Mouse (Mus musculus) mouse embryonic stem cell (cell line): ENCODE results near the gene Pgap3.

Experiments
- in situ Hi-C, 2 experiments: fragments of 300-500 bp; cut with MboI; formaldehyde crosslinking; loops; 1 replicate in 1 of 2; 3 replicates in 1 of 2; pipeline ENCODE4 v1.14.3; 2019 to 2020; ENCODE audit warnings: low sequenced_read_pairs in 2 of 2, low pct_unique_long_range_greater_than_20kb in 1 of 2, mixed read lengths in 1 of 2; ENCODE audit not compliant: unreplicated experiment in 1 of 2

Pgap3 gene

GRCm38 (mm10) chr11:98346168-98346567, 54.1 kb downstream of the Pgap3 start:
- in situ Hi-C loops = no loop called here

DNA sequence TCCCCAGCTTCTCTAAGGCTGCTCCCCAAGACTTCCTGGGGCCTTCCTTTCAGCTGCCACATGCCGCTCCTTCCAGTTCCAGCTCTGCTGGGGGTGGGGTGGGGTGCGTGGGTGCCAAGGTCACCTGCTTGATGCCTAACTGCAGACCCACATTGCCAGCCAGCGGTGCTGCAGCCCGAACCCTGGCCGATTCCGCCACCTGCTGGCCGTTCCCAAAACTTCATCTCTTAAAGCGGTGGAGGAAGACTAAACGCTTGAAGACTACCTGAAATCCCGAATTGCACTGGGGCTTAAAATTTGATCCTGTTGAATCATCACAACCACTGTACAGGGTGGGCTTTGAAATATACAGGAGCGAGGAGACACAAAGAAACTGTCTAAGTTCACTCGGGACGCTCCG, 55.0 kb downstream of the Pgap3 start:
- in situ Hi-C loops = no loop called here

- in situ Hi-C loops = loop anchor here in 1 of 2 experiments (5.0 kb wide), 1 partner anchor 75 kb away; no protein-coding TSS in a partner anchor
Observed at GRCm38 (mm10) chr11:98342000-98342945, 58.0 kb downstream of the Pgap3 start.

- in situ Hi-C loops = loop anchor here in 1 of 2 experiments (5.0 kb wide), 1 partner anchor 74 kb away; no protein-coding TSS in a partner anchor
Observed at GRCm38 (mm10) chr11:98341174-98341573, 59.1 kb downstream of the Pgap3 start.

GRCm38 (mm10) chr11:98340597-98340996, 59.7 kb downstream of the Pgap3 start:
- in situ Hi-C loops = loop anchor here in 1 of 2 experiments (5.0 kb wide), 1 partner anchor 73 kb away; no protein-coding TSS in a partner anchor

- in situ Hi-C loops = loop anchor here in 1 of 2 experiments (5.0 kb wide), 1 partner anchor 72 kb away; no protein-coding TSS in a partner anchor
Observed at GRCm38 (mm10) chr11:98339679-98340287, 60.5 kb downstream of the Pgap3 start.

DNA sequence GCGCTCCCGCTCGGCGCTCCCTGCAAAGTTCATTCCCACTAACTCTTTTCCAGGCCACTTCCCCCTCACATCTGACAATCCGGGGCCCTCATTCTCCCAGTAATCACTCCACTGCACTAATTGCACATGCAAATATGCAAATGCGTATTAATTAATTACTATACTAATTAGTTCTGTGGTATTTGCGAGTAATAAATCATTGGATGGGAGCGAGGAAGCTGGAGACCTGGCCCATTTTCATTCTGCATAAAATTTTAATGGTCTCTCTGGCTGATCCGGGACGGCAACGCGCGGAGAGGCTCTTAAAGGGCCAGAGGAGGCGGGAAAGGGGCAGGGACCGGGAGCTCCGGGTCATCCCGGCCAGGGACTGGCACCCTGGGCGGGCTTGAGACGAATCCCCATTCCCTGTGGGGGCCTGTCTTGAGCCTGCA, 61.2 kb downstream of the Pgap3 start:
- in situ Hi-C loops = no loop called here
